Mouse (Mus musculus) ES-Bruce4 (cell line): ENCODE results near the gene Gm47841.

Experiments
- CTCF ChIP-seq: IDR thresholded peaks from one replicate; pipeline ENCODE4 v1.8.1; 2011; ENCODE audit warnings: low read depth, low read length
- EP300 ChIP-seq: IDR thresholded peaks from 2 replicates; pipeline ENCODE4 v1.6.1; 2011; ENCODE audit warnings: low read depth, low read length; ENCODE audit not compliant: insufficient read depth

GRCm38 (mm10) chr15:101046527-101047193 is 537 bp downstream of the Gm47841 start:
- TF ChIP-seq EP300 = no peak
- no peak for TF ChIP-seq CTCF
